Mouse (Mus musculus) limb, embryonic 11.5 days (tissue): Measurements from ENCODE around the gene Hpse2. TPM values are rescaled to one million over a fixed set of nuclear protein-coding genes. Genes with fewer than 3 reads are reported as not detected.

Experiments used
- ATAC-seq: fragments of 200-750 bp; cut with Nextera tagmentation; 2 replicates; pipeline ENCODE4 v1.8.0; 2017; ENCODE audit warnings: low read depth; ENCODE audit not compliant: insufficient number of reproducible peaks, low FRiP score, low TSS enrichment
- DNase-seq: peaks from one replicate; pipeline ENCODE4 v3.0.0-alpha.2; 2015; ENCODE audit warnings: low spot score
- H3K27ac ChIP-seq: fragments of 300-500 bp; sonication (generic); replicated peaks from 2 replicates; pipeline ENCODE4 v1.5.1; 2014; ENCODE audit warnings: low read depth, mild to moderate bottlenecking, low read length
- H3K27me3 ChIP-seq: fragments of 300-500 bp; sonication (generic); 2 replicates; pipeline ENCODE4 v1.6.1; 2014; ENCODE audit warnings: mild to moderate bottlenecking, low read length, mixed read lengths; ENCODE audit not compliant: control insufficient read depth, insufficient read depth
- H3K36me3 ChIP-seq: fragments of 300-500 bp; sonication (generic); 2 replicates; pipeline ENCODE4 v1.6.1; 2014; ENCODE audit warnings: mild to moderate bottlenecking, low read length, moderate library complexity, mixed read lengths; ENCODE audit not compliant: control insufficient read depth, insufficient read depth
- H3K4me1 ChIP-seq: fragments of 300-500 bp; sonication (generic); 2 replicates; pipeline ENCODE4 v1.6.1; 2014; ENCODE audit warnings: low read length, mixed read lengths; ENCODE audit not compliant: control insufficient read depth, insufficient read depth
- H3K4me2 ChIP-seq: fragments of 300-500 bp; sonication (generic); 2 replicates; pipeline ENCODE4 v1.6.1; 2014; ENCODE audit warnings: low read depth, mild to moderate bottlenecking, moderate library complexity; ENCODE audit not compliant: severe bottlenecking
- H3K4me3 ChIP-seq: fragments of 300-500 bp; sonication (generic); 2 replicates; pipeline ENCODE4 v1.5.1; 2014; ENCODE audit warnings: low read depth, low read length
- H3K9ac ChIP-seq: fragments of 300-500 bp; sonication (generic); 2 replicates; pipeline ENCODE4 v1.6.1; 2014; ENCODE audit warnings: mild to moderate bottlenecking, low read length
- H3K9me3 ChIP-seq: fragments of 300-500 bp; sonication (generic); 2 replicates; pipeline ENCODE4 v1.6.1; 2016; ENCODE audit warnings: low read length; ENCODE audit not compliant: control insufficient read depth
- WGBS: fragments of 180-500 bp; shearing (Covaris S2); extraction: QIAGEN DNeasy Blood & Tissue Kit; methylation state at CpG from one replicate; pipeline ENCODE4 v1.1.7; 2014; 5-methylcytosine and 5-hydroxymethylcytosine counted together
- polyA plus RNA-seq: library from polyadenylated mRNA; unstranded; fragments of >200 nt; fragmentation: Nextera tagmentation; extraction: Ambion mirVana; gene quantifications from 2 replicates; pipeline ENCODE4 v1.2.1, GENCODE M21; 2014

The Hpse2 gene
- polyA plus RNA-seq, 1 experiment from 2014 or later = 5.8 TPM

DNA sequence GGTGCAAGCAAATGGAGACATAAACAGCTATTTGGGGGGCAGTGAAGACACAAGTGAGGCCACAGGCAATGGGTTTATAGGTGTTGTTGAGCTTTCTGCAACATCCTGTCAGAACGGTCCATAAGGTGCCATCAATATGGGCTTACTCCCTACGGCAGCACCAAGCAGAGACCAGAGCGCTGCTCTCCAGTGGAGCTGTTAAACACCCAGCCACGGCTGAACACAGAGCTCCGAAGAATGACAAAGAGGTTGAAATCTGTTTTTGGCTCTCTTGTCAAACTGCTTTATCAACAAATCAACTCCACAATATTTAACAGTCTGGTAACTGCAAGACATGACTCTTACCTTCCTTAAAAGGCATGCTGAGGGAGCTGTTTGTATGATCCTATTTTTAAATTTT, 537.7 kb downstream of the Hpse2 start:
- Histone ChIP-seq H3K9ac (no peak overlapping the region), H3K27me3 (no peaks in the 10 kb centered on the region), H3K4me1 (no peaks in the 10 kb centered on the region), H3K27ac (no peak overlapping the region), H3K4me2 (no peak overlapping the region), H3K4me3 (no peak overlapping the region), H3K9me3 (no peaks in the 10 kb centered on the region), H3K36me3 (no peaks in the 10 kb centered on the region)
- WGBS = 73% methylated on average over 5 of the region's 5 CpGs
- ATAC-seq = no peak
- DNase-seq = no peak

DNA sequence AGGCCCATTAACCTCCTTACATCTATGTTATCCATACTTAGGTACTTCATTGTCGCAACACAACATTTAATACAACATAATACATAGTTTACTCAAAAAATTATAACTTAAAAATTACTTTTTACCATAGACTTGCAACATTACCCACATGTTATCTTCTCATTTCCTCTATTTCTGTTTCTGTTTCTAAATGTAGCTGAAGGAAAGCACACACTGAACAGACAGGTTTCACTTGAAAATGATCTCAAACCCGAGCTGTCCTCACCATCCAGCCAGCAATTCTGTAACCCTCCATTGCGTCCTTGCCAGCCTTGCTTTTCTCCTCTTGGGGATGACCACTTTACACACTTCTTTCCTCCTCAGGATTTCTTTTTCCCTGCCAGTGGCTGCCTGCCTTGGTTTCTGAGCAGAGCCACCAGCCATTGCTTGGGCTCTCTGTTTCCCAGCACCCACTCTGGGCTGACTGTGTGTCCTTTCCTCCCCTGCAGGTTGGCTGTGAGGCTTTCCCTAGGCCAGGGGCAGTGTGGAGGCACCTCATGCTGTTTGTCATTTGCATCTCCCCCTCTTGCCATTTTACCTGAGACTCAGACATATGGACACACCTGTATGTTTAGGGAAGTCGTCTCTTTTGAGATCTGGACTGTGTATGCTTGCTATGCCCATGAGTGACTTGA, 548.4 kb downstream of the Hpse2 start:
- H3K4me3 ChIP-seq = no peak overlapping the region
- H3K9ac ChIP-seq = no peak overlapping the region
- H3K27me3 ChIP-seq = no peaks in the 10 kb centered on the region
- H3K27ac ChIP-seq = no peak overlapping the region
- H3K4me2 ChIP-seq = no peak overlapping the region
- ATAC-seq (no peak), DNase-seq (no peak)
- no peaks in the 10 kb centered on the region for H3K4me1 ChIP-seq
- H3K36me3 ChIP-seq = no peaks in the 10 kb centered on the region
- WGBS = 95% methylated on average over 4 of the region's 4 CpGs
- no peaks in the 10 kb centered on the region for H3K9me3 ChIP-seq

DNA sequence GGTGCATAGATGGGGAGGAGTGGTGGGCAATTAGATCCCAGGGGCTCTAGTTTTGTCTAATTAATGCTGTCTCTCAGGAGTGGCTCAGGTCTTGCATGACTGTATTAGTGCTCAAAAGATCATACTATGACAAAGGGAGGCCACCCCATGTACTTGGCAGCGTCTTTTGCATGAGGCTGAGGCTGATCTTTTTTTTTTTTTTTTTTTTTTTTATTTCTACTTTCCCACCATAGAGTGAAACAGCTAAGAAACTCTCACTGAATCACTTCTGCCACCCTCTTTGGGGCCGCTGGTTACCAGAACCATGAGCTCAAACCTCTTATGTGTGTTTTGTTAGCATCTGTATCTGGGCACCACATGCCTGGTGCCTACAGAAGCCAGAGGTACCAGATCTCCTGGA, 549.0 kb downstream of the Hpse2 start:
- H3K4me2 ChIP-seq = no peak overlapping the region
- ATAC-seq (no peak), DNase-seq (no peak)

DNA sequence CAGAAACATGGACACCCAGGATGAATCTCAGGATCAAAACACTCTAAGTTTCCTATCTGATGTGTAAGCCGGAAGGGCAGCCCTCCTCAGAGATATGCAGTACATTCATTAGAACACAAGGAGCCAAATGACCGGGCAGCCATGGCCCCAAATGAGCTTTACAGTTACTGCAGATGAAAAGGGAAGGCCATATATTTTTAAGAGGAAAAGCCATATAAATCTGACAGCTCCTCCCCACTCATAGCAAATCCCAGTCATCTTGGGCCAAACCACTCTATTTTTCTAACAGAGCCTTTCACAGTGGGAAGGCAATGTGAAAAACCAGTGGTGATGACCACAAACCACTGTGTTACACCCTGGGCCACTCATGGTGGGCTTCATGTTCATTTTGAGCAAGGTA, 549.9 kb downstream of the Hpse2 start:
- Histone ChIP-seq H3K9ac (no peak overlapping the region), H3K36me3 (no peaks in the 10 kb centered on the region), H3K4me3 (no peak overlapping the region), H3K4me1 (no peaks in the 10 kb centered on the region), H3K9me3 (no peaks in the 10 kb centered on the region), H3K27me3 (no peaks in the 10 kb centered on the region), H3K27ac (no peak overlapping the region), H3K4me2 (no peak overlapping the region)
- ATAC-seq = no peak
- WGBS = 66% methylated on average over 2 of the region's 2 CpGs
- no peak for DNase-seq

More for the DNA sequence above, 549.0 kb downstream of the Hpse2 start:
- Histone ChIP-seq H3K27ac (no peak overlapping the region), H3K36me3 (no peaks in the 10 kb centered on the region), H3K9ac (no peak overlapping the region), H3K4me3 (no peak overlapping the region), H3K4me1 (no peaks in the 10 kb centered on the region), H3K27me3 (no peaks in the 10 kb centered on the region), H3K9me3 (no peaks in the 10 kb centered on the region)
- WGBS = 89% methylated on average over 2 of the region's 2 CpGs

DNA sequence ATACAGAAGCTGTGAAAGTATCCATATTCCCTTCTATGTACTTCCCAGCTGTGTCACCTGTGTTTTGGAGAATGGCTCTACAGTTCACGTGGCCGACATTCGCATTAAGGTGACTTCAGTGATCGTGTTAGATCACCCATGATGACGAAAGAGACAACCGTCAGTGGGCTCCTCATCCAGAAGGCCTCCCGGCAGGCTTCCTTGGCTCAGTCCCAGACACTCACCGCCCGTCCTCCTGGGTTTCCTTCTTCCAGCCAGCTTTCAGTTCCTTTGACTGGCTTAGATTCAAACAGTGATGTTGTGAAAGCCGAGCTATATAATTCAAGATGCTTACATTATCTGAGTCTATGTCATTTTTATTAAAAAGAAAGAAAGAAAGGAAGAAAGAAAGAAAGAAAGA, 550.6 kb downstream of the Hpse2 start:
- DNase-seq = no peak
- 93% methylated on average over 10 of the region's 10 CpGs for WGBS
- no peak overlapping the region for H3K27ac ChIP-seq
- no peaks in the 10 kb centered on the region for H3K9me3 ChIP-seq
- no peak overlapping the region for H3K4me3 ChIP-seq
- no peaks in the 10 kb centered on the region for H3K4me1 ChIP-seq
- no peak for ATAC-seq
- H3K36me3 ChIP-seq = no peaks in the 10 kb centered on the region
- H3K4me2 ChIP-seq = no peak overlapping the region
- H3K27me3 ChIP-seq = no peaks in the 10 kb centered on the region
- no peak overlapping the region for H3K9ac ChIP-seq

DNA sequence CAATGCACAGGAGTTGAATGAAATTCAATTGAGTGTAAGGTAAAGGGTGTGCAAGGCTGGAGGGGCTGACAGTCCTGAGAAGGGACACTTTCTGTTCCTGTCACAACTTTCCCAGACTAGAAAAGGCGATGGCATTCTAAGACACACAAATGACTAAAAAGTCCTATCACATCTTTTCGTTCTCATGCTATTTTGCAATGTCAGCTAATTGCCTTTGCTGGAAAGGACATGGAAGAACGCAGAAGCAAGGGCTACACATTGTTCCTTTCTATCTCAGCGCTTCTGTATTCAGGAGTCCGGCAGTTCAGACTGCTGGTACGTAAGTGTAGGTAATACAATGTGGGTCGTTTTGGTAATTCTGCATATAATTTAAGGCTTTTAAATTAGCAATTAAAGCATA, 555.0 kb downstream of the Hpse2 start:
- H3K4me3 ChIP-seq = no peak overlapping the region
- no peak for DNase-seq
- no peaks in the 10 kb centered on the region for H3K27me3 ChIP-seq
- ATAC-seq = no peak
- no peaks in the 10 kb centered on the region for H3K4me1 ChIP-seq
- no peak overlapping the region for H3K4me2 ChIP-seq
- H3K27ac ChIP-seq = no peak overlapping the region
- H3K9ac ChIP-seq = no peak overlapping the region
- H3K36me3 ChIP-seq = no peaks in the 10 kb centered on the region
- no peaks in the 10 kb centered on the region for H3K9me3 ChIP-seq
- 89% methylated on average over 7 of the region's 7 CpGs for WGBS

DNA sequence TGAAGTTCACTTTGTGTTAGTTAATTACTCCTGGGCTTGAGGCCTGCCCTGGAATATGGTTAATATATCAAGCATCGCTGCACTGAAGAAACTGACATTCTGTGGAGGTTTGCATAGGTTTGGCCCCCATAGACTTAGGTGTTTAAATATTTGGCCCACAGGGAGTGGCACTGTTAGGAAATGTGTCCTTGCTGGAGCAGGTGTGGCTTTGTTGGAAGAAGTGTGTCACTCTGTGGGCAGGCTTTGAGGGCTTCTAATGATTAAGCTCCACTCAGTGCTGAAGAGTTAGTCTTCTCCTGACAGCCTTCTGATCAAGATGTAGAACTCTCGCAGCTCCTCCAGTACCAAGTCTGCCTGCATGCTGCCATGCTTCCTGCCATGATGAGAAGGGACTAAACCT, 555.9 kb downstream of the Hpse2 start:
- ATAC-seq = no peak
- no peaks in the 10 kb centered on the region for H3K4me1 ChIP-seq
- H3K9ac ChIP-seq = no peak overlapping the region
- H3K4me2 ChIP-seq = no peak overlapping the region
- no peaks in the 10 kb centered on the region for H3K9me3 ChIP-seq
- no peak overlapping the region for H3K4me3 ChIP-seq
- no peaks in the 10 kb centered on the region for H3K27me3 ChIP-seq
- WGBS = 82% methylated on average over 2 of the region's 2 CpGs
- no peak for DNase-seq
- no peaks in the 10 kb centered on the region for H3K36me3 ChIP-seq
- H3K27ac ChIP-seq = no peak overlapping the region

DNA sequence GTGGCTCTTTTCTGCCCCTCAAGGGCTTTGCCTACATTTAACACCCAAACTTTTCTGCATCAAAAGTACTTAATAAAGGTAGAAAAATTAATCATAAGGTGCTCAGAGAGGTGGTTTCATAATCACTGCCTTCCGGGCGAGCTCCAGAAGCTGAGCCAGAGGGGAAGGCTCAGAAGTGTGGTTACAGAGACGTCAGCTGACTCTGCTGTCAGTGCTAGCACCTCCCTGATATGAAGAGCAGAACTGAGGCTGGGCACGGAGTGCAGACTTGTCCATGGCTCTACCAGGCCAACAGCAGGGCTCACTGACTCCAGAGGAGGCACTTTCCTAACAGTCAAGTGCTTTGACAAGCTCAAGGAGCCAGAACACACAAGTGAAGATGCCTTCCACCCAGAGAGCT, 559.0 kb downstream of the Hpse2 start:
- no peaks in the 10 kb centered on the region for H3K36me3 ChIP-seq
- H3K9me3 ChIP-seq = no peaks in the 10 kb centered on the region
- H3K4me3 ChIP-seq = no peak overlapping the region
- H3K27me3 ChIP-seq = no peaks in the 10 kb centered on the region
- H3K4me1 ChIP-seq = no peaks in the 10 kb centered on the region
- H3K4me2 ChIP-seq = no peak overlapping the region
- H3K9ac ChIP-seq = no peak overlapping the region
- ATAC-seq (no peak), DNase-seq (no peak)
- WGBS = 80% methylated on average over 4 of the region's 4 CpGs
- no peak overlapping the region for H3K27ac ChIP-seq

DNA sequence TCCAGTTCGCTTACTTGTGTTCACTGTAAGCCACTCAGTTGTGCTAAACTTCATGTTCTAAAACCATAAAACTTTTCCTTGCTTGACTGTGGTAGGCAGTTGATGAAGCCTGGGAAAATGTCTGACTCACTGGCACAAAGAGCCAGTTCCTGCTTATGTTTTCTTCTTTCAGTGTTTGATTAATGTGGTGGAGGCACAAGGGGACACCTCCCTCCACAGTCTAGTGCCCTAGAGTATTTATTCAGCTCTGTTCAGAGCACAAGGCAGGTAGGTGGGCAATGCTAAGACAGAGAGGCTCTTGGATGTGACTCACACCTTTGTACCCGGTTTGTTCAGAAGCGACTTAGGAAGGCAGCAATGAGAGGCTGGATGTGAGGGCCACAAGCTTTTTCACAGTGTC, 560.3 kb downstream of the Hpse2 start:
- no peaks in the 10 kb centered on the region for H3K4me1 ChIP-seq
- no peaks in the 10 kb centered on the region for H3K9me3 ChIP-seq
- DNase-seq (no peak), ATAC-seq (no peak)
- 88% methylated on average over 3 of the region's 3 CpGs for WGBS
- H3K4me3 ChIP-seq = no peak overlapping the region
- H3K27ac ChIP-seq = no peak overlapping the region
- H3K27me3 ChIP-seq = no peaks in the 10 kb centered on the region
- H3K9ac ChIP-seq = no peak overlapping the region
- no peak overlapping the region for H3K4me2 ChIP-seq
- no peaks in the 10 kb centered on the region for H3K36me3 ChIP-seq
